Mouse (Mus musculus): ENCODE results near the gene Gli1. TPM values are rescaled to one million over a fixed set of nuclear protein-coding genes. Genes with fewer than 3 reads are reported as not detected.

Gene Gli1
- total RNA-seq, 2 experiments from 2014 or later = 1.5 to 1.7 TPM

DNA sequence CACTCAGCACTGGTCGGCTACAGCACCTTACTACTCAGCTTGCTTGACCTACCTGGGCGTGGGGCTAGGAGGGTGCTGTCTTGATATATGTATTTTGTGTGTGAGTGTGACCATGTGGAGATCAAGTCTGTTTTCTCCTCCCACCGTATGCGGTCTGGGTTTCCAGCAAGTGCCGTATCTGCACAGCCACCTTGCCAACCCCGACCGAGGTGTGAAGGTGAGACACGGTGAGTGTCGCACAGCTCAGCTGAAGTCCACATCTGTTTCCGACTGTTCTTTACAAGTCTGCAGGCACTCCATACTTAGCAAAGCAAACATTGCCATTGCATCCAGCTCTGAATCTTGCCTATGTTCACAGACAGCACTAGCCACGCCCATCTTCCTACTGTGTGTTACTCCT, 38.6 kb downstream of the Gli1 start:
- no peak for DNase-seq (ENCODE audit: extremely low spot score in 1 of 2, low spot score in 2 of 2)
- intact Hi-C loops (cut with DNase I) = no loop called here

DNA sequence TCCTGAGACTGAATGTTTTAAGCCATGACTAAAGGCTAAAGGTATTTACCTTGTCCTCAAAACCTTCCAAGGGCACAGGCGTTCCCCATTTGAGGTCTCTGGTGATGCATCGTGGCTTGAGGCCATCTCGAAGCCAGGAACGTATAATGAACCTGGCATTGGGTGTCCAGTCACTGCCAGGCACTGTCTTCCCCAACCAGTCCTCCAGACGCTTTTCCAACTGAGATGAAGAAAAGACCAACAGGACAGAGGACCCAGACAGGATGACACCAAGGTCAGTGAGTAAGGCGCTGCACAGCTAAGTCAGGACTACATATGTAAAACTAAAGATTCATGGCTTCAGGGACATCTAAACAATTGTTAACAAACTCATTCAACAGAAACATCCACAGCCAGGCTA, 41.4 kb downstream of the Gli1 start:
- no peak for DNase-seq (ENCODE audit: extremely low spot score in 1 of 2, low spot score in 2 of 2)
- intact Hi-C loops (cut with DNase I) = no loop called here

DNA sequence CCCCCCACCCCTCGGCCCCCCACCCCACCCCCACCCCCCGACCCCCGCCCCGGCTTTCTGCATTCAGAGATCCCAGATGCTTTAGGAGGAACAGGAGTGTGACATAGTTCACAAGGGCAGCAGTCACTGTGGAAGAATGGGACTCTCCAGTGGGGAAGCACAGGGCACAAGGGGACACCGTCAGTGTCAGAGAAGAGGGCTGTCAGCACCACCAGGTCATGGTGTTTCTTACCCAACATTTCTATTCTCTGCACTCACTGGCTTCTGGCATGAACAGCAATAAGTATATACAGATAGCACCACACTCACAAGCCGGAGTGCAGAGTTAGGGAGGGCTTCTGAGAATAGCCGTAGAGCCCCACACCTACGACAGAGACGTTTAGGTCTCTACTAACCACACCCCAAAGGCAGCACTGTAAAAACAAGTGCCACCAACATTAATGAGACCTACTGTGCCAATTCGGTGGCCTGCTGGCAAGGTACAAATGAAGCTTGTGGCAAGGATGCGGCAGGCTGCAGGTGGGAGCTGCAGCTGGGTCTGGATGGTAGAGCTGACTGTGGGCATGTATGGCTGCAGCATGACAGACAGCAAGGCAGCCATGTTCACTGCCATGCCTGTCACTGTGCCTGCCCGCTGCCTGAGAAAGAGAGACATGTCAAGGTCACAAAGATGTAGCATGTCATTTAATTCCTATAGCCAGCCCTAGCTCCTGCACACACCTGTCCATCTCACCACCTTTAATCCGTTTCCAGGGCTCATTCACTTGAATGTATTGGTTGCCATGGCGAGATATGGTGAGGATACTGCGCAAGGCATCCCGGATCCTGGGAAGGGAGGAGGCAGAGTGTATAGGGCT, 44.5 kb downstream of the Gli1 start:
- intact Hi-C loops (cut with DNase I) = no loop called here
- no peak for DNase-seq (ENCODE audit: extremely low spot score in 1 of 2, low spot score in 2 of 2)

DNA sequence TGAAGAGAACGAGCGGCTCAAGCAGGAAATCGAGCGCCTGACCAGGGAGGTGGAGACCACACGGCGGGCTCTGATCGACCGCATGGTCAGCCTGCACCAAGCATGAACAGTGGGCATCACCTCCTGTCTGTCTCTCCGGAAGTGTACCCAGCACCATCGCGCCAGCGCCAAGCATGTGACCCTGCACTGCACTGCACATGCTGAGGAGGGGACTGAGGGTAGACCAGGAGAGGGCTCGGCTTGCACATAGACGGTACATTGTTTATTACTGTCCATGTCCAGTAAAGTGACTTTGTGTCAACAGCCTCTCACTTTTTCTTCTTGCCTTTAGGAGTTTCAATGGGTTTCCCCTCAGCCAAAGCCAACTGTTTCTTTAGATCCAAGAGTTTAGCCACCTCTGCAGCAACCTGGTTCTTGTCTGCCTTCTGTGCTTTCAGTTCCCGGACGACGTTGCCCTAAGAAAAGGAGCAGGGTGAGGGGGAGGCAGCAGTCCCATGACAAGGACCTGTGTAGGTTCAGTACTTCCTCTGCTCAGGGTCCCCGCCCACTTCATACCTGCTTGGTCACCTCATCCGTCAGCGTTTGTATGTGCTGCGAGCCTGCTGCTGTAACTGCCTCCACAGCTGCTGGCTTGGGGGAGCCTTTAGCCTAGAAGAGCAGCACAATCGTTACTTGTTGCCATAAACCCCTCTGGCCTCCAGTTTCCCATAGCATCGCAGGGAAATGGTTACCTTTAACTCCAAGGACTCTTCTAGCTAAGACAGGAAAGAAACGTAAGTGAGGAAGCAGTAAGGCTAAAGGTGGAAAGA, 45.6 kb downstream of the Gli1 start:
- intact Hi-C loops (cut with DNase I) = no loop called here
- DNase-seq (ENCODE audit: extremely low spot score in 1 of 2, low spot score in 2 of 2) = no peak

DNA sequence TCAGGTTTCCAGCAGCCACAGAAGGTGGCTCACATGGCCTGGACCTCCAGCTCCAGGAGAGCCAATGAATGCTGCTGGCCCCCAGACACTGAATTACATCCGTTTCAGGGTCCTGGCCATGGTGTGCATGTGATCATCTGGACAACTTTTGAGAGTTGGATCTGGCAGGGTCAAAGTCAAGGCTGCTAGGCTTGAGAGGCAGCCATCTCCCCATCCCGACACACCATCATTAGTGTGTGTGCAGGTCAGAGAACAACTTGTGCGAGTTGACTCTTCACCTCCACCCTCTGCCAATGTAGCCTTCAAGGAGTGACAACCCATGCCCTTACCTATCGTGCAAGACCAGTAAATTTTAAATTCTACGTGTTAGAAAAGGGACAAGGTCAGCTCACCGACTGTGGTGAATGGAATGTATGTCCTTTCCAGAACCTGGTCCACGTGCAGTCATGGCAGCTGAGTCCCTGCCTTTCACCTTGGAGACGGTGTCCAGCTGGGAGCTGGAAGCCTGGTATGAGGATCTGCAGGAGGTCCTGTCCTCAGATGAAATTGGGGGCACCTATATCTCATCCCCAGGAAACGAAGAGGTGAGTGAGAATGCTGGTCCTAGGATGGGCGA, 46.8 kb downstream of the Gli1 start:
- intact Hi-C loops (cut with DNase I) = no loop called here
- no peak for DNase-seq (ENCODE audit: extremely low spot score in 1 of 2, low spot score in 2 of 2)

DNA sequence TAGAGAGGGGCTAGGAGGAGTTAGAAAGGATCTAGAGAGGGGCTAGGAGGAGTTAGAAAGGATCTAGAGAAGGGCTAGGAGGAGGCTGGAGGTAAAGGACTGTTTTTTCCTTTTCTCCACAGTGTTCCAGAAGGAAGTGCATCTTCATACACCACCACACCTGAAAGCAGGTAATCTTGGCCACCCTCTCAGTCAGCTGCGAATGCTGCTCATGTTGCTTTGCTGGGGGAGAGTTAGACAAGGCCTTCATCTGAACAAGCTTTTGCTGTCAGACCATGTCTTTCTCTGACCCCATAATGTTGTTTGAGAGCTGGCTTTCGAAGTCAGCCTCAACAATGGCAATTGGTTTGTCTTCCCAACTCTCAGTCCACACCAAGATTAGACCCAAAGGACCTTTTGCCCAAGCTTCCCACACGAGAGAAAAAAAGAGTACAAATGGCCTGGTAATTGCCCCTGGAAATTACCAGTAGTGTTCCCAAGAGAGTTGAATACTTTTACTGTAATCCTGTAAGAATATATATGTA, 48.1 kb downstream of the Gli1 start:
- no peak for DNase-seq (ENCODE audit: extremely low spot score in 1 of 2, low spot score in 2 of 2)
- intact Hi-C loops (cut with DNase I) = no loop called here

DNA sequence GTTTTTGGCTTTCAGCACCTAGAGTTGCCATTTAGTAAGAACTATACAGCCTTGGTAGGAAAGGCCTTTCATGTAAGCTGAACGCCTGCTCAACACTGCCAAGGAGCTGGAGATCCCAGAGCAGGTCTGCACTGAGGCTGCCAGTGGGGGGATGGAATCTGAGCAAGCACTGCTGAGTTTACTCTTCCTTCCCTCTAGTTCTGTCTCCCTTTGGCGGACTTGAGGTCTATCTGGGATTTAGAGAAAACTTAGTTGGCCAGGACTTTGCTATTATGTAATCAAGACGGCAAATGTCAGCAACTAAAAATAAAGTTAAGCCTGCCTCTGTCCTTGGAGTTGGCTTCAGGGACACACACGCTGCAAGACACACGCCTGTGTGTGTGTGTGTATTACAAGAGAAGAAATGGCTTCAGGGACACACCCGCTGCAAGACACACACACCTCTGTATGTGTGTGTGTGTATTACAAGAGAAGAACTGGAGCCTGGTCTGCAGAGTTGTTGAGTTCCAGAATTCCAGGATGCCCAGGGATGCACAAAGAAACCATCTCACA, 48.7 kb downstream of the Gli1 start:
- no peak for DNase-seq (ENCODE audit: extremely low spot score in 1 of 2, low spot score in 2 of 2)
- intact Hi-C loops (cut with DNase I) = no loop called here

DNA sequence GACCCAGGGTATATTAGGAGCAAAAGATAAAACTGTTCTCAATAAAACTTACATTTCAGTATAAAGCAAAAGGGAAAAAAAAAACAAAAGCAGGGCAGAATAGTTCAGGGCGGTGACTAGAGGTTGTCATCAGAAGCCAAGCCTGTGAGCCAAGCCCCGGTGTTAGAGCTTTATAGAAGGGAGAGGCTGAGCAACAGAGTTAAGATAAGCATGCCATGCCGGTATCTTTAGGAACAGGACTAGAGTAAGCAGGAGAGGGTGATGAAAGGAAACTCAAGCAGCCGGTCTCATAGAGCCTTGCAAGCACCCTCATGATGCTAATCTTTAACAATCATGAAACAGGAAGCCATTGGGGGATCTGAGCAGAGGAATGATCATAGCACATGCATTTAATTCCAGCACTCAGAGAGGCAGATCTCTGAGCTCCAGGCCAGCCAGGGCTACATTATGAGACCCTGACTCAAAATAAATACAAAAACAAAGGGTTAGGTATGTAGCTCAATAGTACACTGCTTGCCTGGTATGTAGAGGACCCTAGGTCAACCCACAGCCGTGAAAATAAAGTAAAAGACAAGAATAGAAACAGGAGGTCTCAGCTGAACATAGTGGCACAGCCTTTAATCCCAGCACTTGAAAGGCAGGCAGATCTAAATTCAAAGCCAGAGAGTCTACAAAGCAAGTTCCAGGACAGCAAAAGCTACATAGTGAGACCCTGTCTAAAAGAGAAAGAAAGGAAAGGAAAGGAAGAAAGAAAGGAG, 49.7 kb downstream of the Gli1 start:
- DNase-seq (ENCODE audit: extremely low spot score in 1 of 2, low spot score in 2 of 2) = no peak
- intact Hi-C loops (cut with DNase I) = no loop called here

DNA sequence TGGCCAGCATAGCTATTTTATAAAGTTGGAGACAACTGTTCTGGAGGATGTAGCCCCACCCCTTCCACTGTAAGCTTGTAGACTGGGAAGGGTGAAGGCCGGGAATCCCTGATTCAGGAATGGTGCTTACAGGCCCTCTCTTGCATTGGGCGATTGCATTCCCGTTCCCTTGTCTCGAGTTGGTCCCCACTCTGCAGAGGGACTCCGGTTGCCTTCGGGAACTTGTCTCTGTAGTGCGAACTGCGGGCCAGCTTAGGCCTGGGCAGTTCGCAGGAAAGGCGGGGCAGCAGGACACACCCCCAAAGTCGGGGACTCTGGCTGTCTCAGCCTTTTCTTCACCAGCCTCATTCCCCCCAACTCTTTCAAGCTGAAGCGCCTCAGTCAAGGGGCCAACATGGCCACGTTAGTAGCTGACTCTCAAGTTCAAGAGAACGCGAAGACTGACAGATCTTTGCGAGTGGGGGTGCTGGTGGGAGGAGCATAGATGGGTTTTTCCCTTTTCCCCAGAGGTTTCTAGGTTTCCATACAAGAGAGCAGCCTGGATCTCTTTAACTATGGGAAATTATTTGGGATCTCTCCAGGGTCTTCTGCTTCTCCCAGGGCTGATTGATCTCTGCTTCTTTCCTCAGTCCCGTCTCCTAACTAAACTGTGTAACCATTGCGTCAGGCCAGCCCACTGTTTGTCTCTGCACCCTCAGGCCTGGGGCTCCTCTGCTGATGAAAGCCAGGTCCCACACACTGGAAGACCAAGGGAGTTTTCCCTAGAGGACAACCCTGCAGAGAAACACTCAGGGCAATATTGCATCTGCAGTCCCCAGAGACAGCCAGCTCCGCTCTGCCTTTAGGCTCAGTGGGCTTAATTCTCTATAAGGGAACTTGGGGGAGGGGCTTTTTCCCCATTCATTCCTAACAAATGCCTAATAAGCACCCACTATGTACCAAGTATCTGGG, 50.6 kb downstream of the Gli1 start:
- intact Hi-C loops (cut with DNase I) = no loop called here
- peak in 1 of 2 experiments; percentile 67 for DNase-seq (ENCODE audit: extremely low spot score in 1 of 2, low spot score in 2 of 2)

DNA sequence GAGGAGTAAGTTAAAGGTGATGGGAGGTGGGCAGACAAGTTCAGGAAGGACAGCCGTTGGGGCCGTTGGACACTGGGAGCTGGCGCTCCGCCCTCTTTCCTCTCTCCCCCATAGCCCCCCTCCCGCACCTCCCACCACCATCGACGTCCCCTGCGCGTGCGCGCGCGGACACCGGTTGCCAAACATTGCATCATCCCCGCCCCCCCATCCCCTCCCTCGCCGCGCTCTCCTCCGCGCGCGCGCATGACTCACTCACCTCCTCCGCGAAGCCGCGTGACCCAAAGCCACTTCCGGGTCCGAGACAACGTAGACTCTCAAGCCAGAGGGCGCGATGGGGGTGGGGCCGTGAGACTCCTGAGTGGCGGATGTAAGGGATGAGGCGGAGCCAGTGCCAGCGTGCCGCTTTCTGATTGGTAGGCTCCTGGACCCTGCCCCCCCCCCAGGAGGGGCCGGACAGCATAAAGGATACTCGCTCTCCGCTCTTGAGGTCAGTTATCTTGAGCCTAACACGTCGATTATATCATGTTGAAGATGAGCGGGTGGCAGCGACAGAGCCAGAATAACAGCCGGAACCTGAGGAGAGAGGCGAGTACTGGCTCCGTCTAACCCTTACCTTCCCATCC, 51.4 kb downstream of the Gli1 start:
- DNase-seq (ENCODE audit: extremely low spot score in 1 of 2, low spot score in 2 of 2) = peak; percentile 100
- intact Hi-C loops (cut with DNase I) = no loop called here

DNA sequence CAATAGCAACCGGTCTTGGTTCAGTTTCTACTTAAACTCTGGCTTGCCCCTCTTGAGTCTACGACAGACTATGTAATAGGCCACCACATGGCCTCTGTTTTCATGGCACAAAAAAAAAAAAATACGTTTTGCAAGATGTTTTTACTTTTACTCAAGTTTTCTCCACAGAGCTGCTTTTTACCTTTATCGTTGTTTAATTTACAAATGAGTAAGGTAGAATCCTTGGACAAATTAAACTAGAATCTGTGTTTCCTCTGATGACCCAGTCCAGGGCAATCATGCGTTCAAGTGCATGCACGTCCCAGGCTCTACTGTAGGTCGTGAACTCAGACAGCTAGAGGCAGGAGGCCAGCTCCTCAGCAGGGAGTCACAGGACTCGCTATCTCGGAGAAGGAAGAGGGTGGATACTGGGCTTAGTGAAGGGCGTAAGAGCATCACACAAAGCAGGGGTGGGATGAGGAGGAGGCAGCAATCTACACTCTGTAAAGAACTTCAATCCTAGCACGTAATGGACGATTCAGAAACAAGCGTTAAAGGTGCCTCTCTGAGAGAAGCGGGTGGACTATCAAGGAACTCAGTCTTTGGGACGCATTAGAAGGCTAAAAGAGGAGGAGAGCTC, 52.1 kb downstream of the Gli1 start:
- DNase-seq (ENCODE audit: extremely low spot score in 1 of 2, low spot score in 2 of 2) = peak in 1 of 2 experiments; percentile 88
- intact Hi-C loops (cut with DNase I) = no loop called here

DNA sequence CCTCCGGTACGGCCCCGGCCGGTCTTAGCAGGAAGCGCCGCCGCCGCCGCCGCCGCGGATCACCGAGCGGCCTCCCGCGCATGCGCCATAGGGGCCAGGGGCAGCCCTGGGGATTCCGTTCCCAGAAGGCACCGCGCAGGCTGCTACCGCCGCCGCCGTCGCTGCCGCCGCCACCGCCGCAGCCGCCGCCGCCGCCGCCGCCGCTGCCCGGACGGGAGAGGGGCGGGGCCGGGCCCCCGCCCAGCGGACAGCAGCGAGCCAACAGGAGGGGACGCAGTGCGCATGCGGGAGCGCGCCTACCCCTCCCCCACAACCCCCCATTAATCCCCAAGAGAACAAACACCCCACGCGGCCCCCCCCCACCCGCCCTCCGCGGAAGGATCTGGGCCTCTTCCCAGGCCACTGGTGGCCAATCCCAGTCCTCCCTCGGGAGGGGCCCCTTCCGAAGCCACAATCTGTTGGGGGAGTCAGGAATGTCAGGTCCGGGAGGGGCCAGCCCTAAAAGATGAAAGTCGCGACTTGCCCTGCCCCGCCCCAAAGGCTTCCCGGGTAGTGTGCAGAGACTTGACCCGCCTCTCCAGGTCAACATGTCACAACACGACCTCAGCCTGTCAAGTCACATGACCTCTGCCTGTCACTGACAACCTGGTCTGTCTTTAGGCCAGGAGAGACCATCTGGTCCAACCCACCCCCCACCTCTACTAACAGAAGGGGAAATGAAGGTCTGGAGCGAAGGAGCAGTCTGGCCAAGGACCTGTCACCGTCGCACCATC, 52.8 kb downstream of the Gli1 start, which contains the start of gene Mbd6:
Gene Mbd6 (minus strand): TSS at position 219 of the 773 bp plus-strand sequence.
- peak; percentile 69 to 93 for DNase-seq (ENCODE audit: extremely low spot score in 1 of 2, low spot score in 2 of 2)
- intact Hi-C loops (cut with DNase I) = no loop called here

DNA sequence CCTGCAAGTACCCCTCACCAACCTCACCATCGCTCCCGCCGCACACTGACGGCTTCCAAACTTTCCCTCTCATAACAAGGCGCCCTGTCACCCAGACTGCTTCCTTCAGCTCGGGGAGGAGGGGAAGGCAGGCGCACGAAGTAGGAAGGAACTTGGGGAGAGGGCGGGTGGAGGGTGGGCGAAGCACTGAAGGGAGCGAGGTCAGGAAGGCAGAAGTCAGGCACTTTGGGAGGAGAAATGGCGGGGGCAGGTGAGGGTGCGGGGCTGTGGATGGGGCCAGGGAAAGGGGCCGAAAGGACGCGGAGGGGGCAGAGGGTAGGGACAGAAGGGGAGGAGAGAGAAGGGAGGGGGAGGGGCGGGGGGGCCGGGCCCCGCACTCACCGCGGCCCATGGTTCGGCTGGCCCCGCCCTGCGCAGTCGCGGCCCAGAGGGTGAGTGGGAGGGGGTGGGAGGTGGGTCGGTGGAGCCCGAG, 53.4 kb downstream of the Gli1 start:
- intact Hi-C loops (cut with DNase I) = no loop called here
- DNase-seq (ENCODE audit: extremely low spot score in 1 of 2, low spot score in 2 of 2) = peak in 1 of 2 experiments; percentile 78

DNA sequence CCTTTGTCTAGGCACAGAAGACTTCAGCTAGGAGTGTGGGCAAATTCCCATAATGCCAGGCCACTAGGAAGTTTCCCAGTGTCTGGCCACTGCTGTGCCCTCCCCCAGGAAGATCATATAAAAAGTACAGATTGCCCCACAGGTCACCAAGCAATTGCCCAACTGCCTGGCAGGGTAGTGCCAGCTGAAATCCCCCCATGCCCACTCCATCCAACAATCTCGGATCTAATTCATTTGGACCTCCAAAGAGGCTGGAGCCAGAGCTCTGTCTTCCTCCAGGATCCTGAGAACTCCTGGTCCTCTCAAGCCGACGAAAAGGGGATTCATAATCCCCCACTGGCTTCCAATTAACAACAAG, 53.9 kb downstream of the Gli1 start:
- DNase-seq (ENCODE audit: extremely low spot score in 1 of 2, low spot score in 2 of 2) = no peak
- intact Hi-C loops (cut with DNase I) = no loop called here

DNA sequence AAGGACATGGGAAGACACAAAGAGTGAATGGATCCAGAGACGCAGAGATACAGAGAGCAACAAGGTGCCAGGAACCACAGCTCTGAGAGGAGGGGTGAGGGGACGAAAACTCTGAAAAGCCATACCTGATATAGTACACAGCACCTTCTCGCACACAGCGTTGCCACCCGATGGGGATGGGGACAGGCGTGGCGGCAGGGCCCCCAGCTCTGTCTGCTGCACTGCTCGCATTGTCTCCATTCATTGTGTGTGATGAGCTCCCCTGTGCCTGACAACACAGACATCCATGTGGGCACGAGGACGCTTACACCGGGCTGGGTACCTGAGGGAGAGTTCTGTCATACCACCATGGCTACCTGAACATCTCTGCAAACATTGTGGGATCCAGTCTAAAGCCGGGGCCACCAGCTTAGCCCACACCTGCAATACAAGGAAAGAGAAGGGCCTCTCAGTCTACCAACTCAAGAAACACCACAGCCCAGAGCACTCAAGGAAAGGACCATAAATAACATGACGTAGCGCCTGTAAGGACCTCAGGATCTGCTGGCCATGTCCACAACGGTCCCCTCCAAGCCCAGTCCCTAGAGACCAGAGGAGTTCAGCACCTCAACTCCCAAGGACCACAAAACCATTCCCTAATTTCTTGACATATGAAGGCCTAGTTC, 54.4 kb downstream of the Gli1 start:
- DNase-seq (ENCODE audit: extremely low spot score in 1 of 2, low spot score in 2 of 2) = no peak
- intact Hi-C loops (cut with DNase I) = no loop called here
